Mouse (Mus musculus) hematopoietic stem cell, adult 5-6 weeks (primary cell): ENCODE data around the gene Tmem9. TPM values are rescaled to one million over a fixed set of nuclear protein-coding genes. Genes with fewer than 3 reads are reported as not detected.

Experiments
- ATAC-seq, 2 experiments: fragments of 125-278 bp in 1 of 2; replicated peaks in 1 of 2; 2 replicates each; pipeline ENCODE4 v1.8.0; 2016 to 2017; ENCODE audit warnings: inconsistent platforms in 2 of 2, mild to moderate bottlenecking in 2 of 2, moderate number of reproducible peaks in 2 of 2, low read depth in 1 of 2, moderate TSS enrichment in 1 of 2; ENCODE audit not compliant: low FRiP score in 2 of 2, poor library complexity in 2 of 2, severe bottlenecking in 2 of 2, insufficient read depth in 1 of 2, low TSS enrichment in 1 of 2
- total RNA-seq: library from RNA; stranded (forward); fragments of 172-1452, 232-1000 nt; gene quantifications from 2 replicates; pipeline ENCODE4 v1.2.3, GENCODE M21; 2017

Gene Tmem9
- total RNA-seq, 1 experiment from 2014 or later, result 33.3 TPM

DNA sequence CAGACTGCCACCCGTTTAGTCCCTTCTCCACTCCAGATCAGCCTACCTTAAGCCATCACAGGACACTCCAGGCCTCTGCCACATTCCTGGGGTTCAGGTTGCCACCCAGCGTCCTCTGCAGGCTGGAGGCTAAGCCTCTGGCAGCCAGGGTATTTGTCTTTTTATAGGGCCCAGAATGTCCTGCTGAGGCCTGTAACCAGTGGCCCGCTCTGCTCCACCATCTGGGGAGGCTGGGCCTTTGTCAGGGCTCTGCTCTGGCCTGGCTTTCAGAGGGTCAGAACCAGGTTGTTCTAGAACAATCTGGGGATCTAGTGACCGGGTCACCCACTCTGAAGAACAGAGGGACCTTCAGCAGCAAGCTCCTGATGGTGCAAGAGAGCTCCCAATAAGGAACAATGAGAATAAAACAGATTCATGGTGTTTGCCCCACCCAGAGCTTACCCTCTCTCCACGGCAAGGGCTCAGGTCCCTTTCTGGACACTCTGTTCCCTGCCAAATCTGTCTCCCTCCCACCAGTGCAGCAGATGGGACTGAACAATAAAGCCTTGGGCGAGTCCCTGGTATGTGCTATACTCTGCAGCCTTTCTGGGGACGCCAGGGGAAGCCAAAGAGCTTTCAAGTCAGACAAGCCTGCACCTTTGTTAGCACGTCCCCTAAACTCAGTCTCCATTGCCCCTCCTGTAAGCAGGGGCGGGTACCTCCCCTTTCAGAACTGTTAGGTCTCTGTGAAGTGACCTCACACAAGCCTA lies 53.3 kb downstream of the Tmem9 start:
- ATAC-seq, result no peak

DNA sequence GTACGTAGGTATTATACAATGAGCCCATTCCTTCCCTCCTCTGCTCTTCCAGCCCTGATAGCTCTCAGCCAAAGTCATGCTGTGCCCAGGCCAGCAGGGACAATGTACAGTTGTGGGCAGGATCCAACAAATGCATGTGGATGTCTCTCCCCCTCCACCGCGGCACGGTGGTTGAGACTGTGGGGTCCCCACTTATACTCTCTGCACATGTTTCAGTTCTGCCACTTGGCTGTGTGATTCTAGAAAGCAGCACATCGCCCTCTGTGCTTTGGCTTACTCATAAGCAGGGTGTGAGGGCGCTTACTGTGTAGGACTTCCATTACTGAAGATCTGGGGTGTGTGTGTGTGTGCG lies 53.8 kb downstream of the Tmem9 start:
- ATAC-seq, result no peak

DNA sequence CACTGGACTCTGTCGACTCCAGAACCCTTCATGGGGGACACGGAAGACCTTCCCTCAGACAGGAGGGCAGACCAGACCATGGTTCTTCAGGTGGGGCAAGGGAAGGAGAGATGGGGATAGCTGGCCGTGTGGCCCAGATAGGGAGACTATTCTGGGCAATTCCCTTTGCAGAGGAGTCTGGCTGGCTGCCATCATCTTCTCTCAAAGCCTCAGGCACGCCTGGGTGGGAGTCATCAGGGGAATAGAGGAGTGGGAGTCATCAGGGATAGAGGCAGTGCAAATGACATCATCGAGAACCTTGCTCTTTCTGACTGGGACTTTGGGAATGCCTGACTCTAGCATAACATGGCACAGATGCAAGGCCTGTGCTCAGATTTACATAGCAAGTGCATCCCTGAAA lies 56.0 kb downstream of the Tmem9 start:
- no peak for ATAC-seq

DNA sequence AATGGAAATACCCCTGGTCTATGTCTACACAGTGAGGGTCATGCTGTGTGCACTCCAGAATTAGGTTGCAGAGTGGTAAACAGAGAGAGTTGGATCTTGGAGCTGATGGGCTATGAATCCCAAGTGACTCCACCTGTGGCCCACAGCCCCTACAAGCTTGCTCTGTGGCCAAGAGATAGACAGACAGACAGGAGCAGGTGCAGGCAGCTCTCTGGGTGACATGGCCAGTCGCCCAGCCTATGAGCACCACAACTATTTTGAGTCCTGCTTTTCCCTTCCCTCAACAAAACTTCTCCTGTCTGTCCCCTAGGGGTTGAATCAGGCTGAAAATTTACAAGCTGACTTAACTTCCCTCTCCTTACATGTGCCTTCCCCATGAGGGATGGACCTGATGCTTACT lies 58.7 kb downstream of the Tmem9 start:
- ATAC-seq, result no peak

DNA sequence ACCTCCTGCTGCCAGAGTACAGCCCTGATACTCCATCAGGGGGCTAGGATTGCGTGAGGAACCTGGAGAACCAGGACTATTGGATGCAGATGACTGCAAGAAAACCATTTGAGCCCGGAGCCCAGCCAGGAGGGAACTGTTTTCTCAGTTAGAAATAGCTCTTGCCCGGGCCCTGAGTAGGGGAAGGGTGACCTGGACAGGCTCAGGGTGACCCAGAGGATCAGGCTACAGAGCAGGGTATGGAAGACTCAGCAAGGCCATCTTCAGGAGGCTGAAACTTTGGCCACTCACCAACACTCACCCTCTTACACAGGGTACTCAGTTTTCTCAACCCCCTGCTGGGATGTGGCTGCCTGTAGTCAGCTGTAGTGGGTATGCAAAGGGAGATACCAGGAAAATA lies 59.6 kb downstream of the Tmem9 start:
- ATAC-seq, result no peak

DNA sequence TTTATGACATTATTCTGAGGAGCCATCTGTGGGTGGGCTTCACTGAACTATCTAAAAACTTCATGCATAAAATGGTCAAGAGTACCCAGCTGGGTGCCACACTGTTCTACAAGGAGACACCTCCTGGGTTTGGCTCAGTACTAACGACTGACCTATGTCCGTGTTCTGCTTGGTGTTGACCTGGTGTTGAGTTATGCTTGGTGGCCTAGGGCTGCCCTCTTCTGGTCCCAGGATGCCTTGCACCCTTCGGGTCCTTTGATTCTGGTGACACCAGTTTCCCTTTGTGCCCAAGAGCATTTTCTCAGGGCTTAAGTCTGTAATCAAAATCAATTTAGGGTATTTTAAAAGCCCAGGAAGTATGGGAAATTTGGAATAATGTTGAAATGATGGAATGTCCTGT lies 68.1 kb downstream of the Tmem9 start:
- peak in 1 of 2 experiments; percentile 71; a peak in 2 of 4 replicates for ATAC-seq

DNA sequence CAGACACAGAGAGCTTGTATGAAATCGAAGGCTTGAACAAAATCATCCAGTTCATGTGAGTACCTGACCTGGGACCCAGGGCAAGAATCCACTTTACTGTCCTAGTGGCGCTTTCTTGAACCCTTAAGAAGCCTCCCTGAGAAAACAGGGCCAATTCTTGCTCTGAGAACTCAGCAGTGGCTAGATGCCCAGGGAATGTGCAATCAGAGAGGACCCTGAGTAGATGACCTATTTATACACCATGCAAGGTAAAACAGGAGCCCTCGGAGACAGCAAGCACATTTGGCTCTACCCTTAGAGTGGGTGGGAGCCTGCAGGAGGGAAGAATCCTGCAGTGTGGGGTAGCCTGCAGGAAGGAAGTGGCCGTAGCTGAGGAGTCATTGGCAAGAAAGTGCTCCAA lies 69.7 kb downstream of the Tmem9 start:
- ATAC-seq, result no peak

DNA sequence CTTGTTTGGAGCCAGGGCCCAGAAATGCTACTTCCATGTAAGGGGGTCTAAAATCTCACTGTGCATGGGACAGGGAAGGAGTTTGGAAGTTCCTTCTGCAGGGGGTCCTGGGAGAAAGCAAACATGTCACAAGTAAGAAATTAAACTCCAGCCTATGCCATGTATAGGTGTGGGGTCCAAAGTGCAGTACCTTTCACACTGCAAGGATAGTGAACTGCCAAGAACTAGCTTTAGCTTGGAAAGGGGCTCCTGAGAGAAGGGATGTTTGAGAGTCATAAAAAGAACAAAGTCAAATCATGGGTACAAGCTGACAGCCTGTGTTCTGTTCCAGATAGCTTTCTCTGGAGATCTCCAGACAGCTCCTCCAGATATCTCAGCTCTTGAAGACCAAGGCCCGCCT lies 73.2 kb downstream of the Tmem9 start:
- ATAC-seq, result no peak

Other genes with a start within 250 kb of the Tmem9 start
- gene Phlda3, start 242.0 kb upstream of the Tmem9 start, total RNA-seq, result 2.6 TPM in 1 of 2 replicates, not detected in the other
- gene Tnni1, start 228.7 kb upstream of the Tmem9 start, total RNA-seq, result 0.88 TPM in 1 of 2 replicates, not detected in the other
- gene Lad1, start 189.6 kb upstream of the Tmem9 start, total RNA-seq, result not detected in 2 replicates
- not detected in 2 replicates for gene Tnnt2, start 171.8 kb upstream of the Tmem9 start, total RNA-seq
- not detected in 2 replicates for gene Pkp1, start 88.9 kb upstream of the Tmem9 start, total RNA-seq
- not detected in 2 replicates for gene Igfn1, start 1.8 kb upstream of the Tmem9 start, total RNA-seq
- not detected in 2 replicates for gene Ascl5, start 42.7 kb downstream of the Tmem9 start, total RNA-seq
- gene Cacna1s, start 44.6 kb downstream of the Tmem9 start, total RNA-seq, result 1.6 TPM in 1 of 2 replicates, not detected in the other
- gene Kif21b, start 123.2 kb downstream of the Tmem9 start, total RNA-seq, result 19.9 and 26.1 TPM in 2 replicates
- gene Mroh3, start 204.7 kb downstream of the Tmem9 start, total RNA-seq, result not detected in 2 replicates
- 1.2 TPM in 1 of 2 replicates, not detected in the other for gene Inava, start 226.1 kb downstream of the Tmem9 start, total RNA-seq